Mouse (Mus musculus): ENCODE measurements around the gene Tnip1.

GRCm38 (mm10) chr11:54912503-54913316 is 50.0 kb downstream of the Tnip1 start:
- TF ChIP-seq CTCF (IDR thresholded peaks at IDR 0.05; ENCODE audit: low read depth, low read length) = no peak
- no peak for TF ChIP-seq POLR2A (IDR thresholded peaks at IDR 0.05; ENCODE audit: extremely low read depth, insufficient read depth, low read length)

All from liver, adult 2 months (tissue).